Comparison of ENCODE assay signal across 10 mouse cellular contexts in genomic region chr1:120340419-120341171, GRCm38 (mm10). TPM values are rescaled to one million over a fixed set of nuclear protein-coding genes. Genes with fewer than 3 reads are reported as not detected.
A peak's percentile ranks its signal among the peaks of the same experiment; 100 is the strongest.
DNase-seq lines count a peak whose midpoint lies in the region; ATAC-seq lines count a peak whose summit lies in the region.
"Had no signal": no experiment of that assay in that cellular context is flagged by ENCODE, and none has a peak within 500 bp of the region (broad histone marks: within the 10 kb centered on the region; RNA-seq: fewer than 3 reads in every experiment).

C1ql2 (plus strand) TSS chr1:120340582.

- DNase-seq in heart, adult 11 months = no peak
- DNase-seq in R1 (ENCODE audit: low read depth, low spot score) = peak; percentile 64
- DNase-seq in left cerebral cortex, postnatal 10 days (ENCODE audit: extremely low spot score in 1 of 2, low spot score in 2 of 2) = peak; percentile 12 to 65
- no peak for DNase-seq in c-Kit-positive CD71-positive TER-119-positive erythroid progenitor cells, embryonic 14.5 days (ENCODE audit: low spot score)

- H3K27me3 ChIP-seq in heart, embryonic 13.5 days (replicated peaks) = peaks cover 99% of the 10 kb centered on the region
- H3K27me3 ChIP-seq in forebrain, embryonic 16.5 days (replicated peaks; ENCODE audit: control insufficient read depth, insufficient read depth, low read length) = peaks cover 57% of the 10 kb centered on the region
- H3K27me3 ChIP-seq in neural tube, embryonic 14.5 days (ENCODE audit: control insufficient read depth, insufficient read depth, low read length) = peaks cover 60% of the 10 kb centered on the region

- H3K4me1 ChIP-seq in heart, embryonic 13.5 days = peaks cover 26% of the 10 kb centered on the region
- peaks cover 22% of the 10 kb centered on the region for H3K4me1 ChIP-seq in forebrain, embryonic 16.5 days (replicated peaks; ENCODE audit: control insufficient read depth, insufficient read depth, low read length)
- H3K4me1 ChIP-seq in neural tube, embryonic 14.5 days (ENCODE audit: control insufficient read depth, insufficient read depth, low read length) = peaks cover 16% of the 10 kb centered on the region; the same call in 1 of the 2 replicates

- H3K9ac ChIP-seq in heart, embryonic 13.5 days = no peak within 1 kb of the TSS
- H3K9ac ChIP-seq in forebrain, embryonic 16.5 days (replicated peaks; ENCODE audit: low read depth, low read length) = no peak within 1 kb of the TSS
- H3K9ac ChIP-seq in neural tube, embryonic 14.5 days (replicated peaks; ENCODE audit: low read depth, low read length) = no peak within 1 kb of the TSS

- intact Hi-C loops in left cerebral cortex, postnatal 10 days (cut with DNase I) = loop anchor here (5.0 to 10.0 kb wide), 2 partner anchors 146 to 212 kb away; no protein-coding TSS in a partner anchor

- no peak for ATAC-seq in heart, embryonic 13.5 days (ENCODE audit: extremely low read depth, insufficient number of reproducible peaks, low FRiP score, low TSS enrichment)
- peak; percentile 87 for ATAC-seq in forebrain, embryonic 16.5 days
- ATAC-seq in neural tube, embryonic 14.5 days (ENCODE audit: low read depth) = peak; percentile 62
- ATAC-seq in cerebellum, adult (ENCODE audit: insufficient number of reproducible peaks, low FRiP score, low TSS enrichment) = no peak

- H3K4me2 ChIP-seq in heart, embryonic 13.5 days = peak within 1 kb of the TSS; percentile 67
- H3K4me2 ChIP-seq in forebrain, embryonic 16.5 days (ENCODE audit: low read length) = peak within 1 kb of the TSS; percentile 45
- H3K4me2 ChIP-seq in neural tube, embryonic 14.5 days (ENCODE audit: low read depth, low read length) = peak within 1 kb of the TSS; percentile 56

- no peak within 1 kb of the TSS for H3K27ac ChIP-seq in heart, embryonic 13.5 days (replicated peaks)
- no peak within 1 kb of the TSS for H3K27ac ChIP-seq in forebrain, embryonic 16.5 days (ENCODE audit: low read length)
- H3K27ac ChIP-seq in neural tube, embryonic 14.5 days (ENCODE audit: low read depth, low read length) = no peak within 1 kb of the TSS

- peak within 1 kb of the TSS; percentile 50 for H3K4me3 ChIP-seq in heart, embryonic 13.5 days
- H3K4me3 ChIP-seq in forebrain, embryonic 16.5 days (replicated peaks; ENCODE audit: low read length) = peak within 1 kb of the TSS; percentile 33
- peak within 1 kb of the TSS; percentile 27 for H3K4me3 ChIP-seq in neural tube, embryonic 14.5 days (ENCODE audit: low read depth, low read length)

- no peaks in the 10 kb centered on the region for H3K36me3 ChIP-seq in heart, embryonic 13.5 days
- H3K36me3 ChIP-seq in forebrain, embryonic 16.5 days (ENCODE audit: control insufficient read depth, insufficient read depth) = no peaks in the 10 kb centered on the region
- H3K36me3 ChIP-seq in neural tube, embryonic 14.5 days (ENCODE audit: control insufficient read depth, insufficient read depth, low read length) = no peaks in the 10 kb centered on the region

- under 1% methylated on average over 70 of the region's 73 CpGs for WGBS in heart, embryonic 13.5 days
- WGBS in forebrain, embryonic 16.5 days = under 1% methylated on average over 67 of the region's 73 CpGs
- WGBS in neural tube, embryonic 14.5 days = under 1% methylated on average over 70 of the region's 73 CpGs

- H3K9me3 ChIP-seq in heart, embryonic 13.5 days = no peaks in the 10 kb centered on the region
- H3K9me3 ChIP-seq in forebrain, embryonic 16.5 days (ENCODE audit: control insufficient read depth, low read length) = no peaks in the 10 kb centered on the region
- no peaks in the 10 kb centered on the region for H3K9me3 ChIP-seq in neural tube, embryonic 14.5 days (ENCODE audit: control insufficient read depth, low read length)

RNA-seq across cellular contexts. Expression of gene C1ql2, which starts in this region (rescaled TPM):
- not detected in 2 replicates for polyA plus RNA-seq in heart, embryonic 13.5 days (2015; fragmentation: Nextera tagmentation; extraction: Ambion mirVana)
- polyA plus RNA-seq in forebrain, embryonic 16.5 days (2015; fragmentation: Nextera tagmentation; extraction: Ambion mirVana) = 0.47 and 0.81 TPM in 2 replicates
- 1 to 10 TPM; 1.5 TPM for total RNA-seq in left cerebral cortex, postnatal 10 days (2021)
- 0.99 and 1.0 TPM in 2 replicates for polyA plus RNA-seq in neural tube, embryonic 14.5 days (2014; fragmentation: Nextera tagmentation; extraction: Ambion mirVana)
- total RNA-seq: CH12.LX had no signal
- polyA plus RNA-seq: small intestine, adult 2 months had no signal

Comparison
In these comparisons a context has a peak if more than half of its experiments do, and no peak if none do; other contexts are left out.
1. Peak in ATAC-seq, H3K4me3 ChIP-seq and H3K4me2 ChIP-seq in forebrain, embryonic 16.5 days; RNA of the gene not detected or under 1 TPM.
2. DNase-seq: peak in R1 (single experiment) and left cerebral cortex, postnatal 10 days (2 of 2); none in heart, adult 11 months (single experiment) and c-Kit-positive CD71-positive TER-119-positive erythroid progenitor cells, embryonic 14.5 days (single experiment).
3. Peak in every context shown above with its lines, with median percentiles within 50 percentile points of each other: H3K4me2 ChIP-seq and H3K4me3 ChIP-seq.